Mouse (Mus musculus) spleen, adult 12 weeks (tissue): ENCODE measurements around the gene Inafm2.

Experiments used
- DNase-seq: peaks from one replicate; pipeline ENCODE4 v3.0.0; 2022; ENCODE audit warnings: low spot score

Gene Inafm2

DNA sequence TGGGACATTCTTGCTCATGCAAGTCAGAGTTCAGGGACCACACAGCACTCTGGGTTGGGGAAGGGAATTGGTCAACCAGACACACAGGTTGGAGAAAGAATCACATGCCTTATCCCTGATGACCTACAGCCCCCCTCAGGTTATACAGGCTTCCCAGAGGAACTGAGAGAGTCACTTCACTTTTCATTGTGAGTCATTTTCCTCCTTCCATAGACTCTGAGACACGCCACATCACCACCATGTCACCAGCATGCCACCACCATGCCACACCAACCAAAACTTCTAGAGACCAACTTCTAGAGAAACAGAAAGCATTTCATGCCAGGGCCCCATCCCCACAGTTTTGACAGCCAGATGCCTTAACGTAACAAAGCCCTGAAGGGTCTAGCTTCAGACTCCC, 18.7 kb upstream of the Inafm2 start:
- DNase-seq: no peak

DNA sequence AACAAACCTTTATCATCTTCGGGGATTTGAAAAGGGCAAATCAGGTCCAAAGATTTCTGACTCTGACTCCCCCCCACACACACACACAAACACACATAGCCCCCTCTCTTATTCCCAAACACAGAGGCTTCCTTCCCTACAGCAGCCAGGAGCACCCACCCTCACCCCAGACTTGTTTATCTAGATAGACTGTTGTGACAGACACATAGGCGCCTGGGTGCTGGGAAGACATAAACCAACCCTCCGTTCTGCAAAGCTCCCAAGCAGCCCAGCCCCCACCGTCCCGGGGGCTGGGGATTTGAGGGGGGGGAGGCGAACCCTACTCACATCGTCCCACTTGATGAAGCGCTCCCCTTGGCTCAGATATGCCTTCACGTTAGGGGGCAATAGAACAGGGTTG, 17.6 kb upstream of the Inafm2 start:
- no peak for DNase-seq

DNA sequence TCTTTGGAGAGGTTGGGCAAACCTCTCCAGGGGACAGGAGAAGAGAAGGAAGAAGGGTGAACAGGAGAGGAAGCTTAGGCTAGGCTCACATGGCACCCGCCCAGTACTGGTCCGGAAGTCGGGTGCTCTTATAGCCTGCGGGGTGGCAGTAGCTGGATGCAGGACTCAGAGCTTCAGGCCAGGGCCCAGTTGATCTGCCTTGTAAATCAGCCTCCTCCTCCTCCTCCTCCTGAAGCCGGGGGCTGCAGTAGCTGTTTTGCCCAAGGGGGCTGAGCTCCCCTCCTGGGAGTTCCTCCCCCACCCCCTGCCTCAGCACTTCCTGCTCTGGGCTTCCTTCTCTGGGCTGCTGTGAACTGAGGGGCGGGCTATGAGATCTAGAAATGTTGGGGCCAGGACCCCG, 17.2 kb upstream of the Inafm2 start, which contains the start of gene Plcb2:
Plcb2 (minus strand) TSS at position 102 of the 400 bp plus-strand sequence.
- no peak for DNase-seq

DNA sequence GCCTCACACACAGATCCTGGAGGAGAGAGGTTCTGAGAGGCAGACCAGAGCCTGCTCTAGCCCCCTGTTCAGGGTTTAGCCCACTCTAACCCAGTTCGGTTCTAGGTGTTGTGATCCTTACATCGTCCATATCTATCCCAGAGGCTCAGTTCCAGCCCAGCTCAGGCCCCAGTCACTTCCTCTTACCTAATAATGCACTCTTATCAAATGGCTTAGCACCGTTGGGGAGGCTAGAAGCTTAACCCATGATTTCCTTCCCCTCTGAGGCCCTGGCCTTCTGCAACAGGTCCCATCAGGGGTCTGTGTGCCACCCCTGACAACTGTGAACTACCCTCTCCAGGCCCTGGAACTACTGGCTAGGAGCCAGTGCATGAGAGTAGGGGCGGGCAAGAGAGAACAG, 16.4 kb upstream of the Inafm2 start:
- no peak for DNase-seq

DNA sequence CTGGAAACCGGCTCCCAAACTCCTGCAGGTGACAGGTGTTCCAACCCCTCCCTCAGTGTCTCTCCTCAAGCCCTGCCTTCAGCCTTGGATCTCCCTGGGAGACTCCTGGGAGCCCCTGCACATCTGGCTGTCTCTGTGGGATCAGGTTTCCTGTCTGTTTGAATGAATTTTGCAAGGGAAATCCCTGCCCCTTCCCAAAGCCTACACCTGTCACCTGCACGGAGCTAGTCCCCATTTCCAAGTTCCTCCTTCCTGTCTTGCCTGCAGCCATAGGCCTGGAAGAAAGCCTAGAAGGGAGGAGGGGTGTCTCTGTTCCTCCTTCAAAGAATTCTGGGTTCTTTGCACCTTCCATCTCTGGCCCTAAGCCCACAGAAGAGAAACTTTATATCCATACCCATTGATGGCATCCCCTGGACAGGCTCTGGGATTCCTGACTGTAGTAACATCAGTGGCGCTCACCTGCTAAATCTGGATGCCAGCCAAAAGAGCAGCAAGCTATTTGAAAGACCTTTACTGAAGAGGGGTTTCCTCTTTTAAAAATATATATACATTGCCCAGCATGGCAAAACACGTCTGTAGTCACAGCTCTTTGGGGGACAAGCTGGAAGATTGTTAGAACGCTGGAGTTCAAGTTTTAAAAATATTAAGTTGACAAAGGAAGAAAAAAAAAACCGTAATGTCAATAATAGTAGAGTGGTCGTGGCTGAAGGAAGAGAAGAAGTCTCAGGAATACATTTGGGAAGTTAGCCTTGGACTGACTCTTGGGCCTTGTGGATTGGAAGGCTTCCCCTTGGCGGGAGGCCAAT, 15.5 kb upstream of the Inafm2 start:
- DNase-seq: no peak

DNA sequence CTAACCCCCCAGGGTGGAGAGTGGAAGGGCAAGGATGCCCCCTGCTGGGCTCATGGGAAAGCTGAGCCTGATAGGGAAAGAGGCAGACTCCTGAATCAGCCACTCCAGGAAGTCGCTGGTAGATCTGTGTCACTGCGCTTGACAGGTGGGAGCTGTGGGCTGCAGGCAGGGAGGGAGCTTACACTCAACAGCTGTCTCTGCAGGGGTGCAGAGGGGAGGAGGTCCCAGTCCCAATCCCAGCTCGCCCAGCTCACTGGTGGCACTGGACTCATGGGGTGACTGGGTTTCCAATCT, 15.0 kb upstream of the Inafm2 start:
- DNase-seq: no peak

DNA sequence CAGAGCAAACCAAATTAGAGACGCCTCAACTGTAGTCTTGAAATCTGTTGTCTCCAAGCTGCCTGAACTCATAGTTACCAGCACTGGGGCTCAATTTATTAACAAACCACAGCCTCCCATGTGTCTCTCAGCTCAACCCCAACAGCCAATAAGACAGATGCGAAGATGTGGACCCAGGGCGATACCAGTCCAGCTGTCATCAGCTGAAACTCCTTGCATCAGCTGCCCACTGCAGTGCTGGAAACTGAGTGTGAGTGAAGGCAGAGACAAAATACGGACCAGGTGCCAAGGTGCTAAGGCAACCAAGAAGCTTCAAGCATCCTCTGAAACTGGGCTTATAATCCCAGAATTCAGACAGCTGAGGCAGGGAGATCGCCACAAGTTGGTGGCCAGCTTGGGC, 13.6 kb upstream of the Inafm2 start:
- no peak for DNase-seq

DNA sequence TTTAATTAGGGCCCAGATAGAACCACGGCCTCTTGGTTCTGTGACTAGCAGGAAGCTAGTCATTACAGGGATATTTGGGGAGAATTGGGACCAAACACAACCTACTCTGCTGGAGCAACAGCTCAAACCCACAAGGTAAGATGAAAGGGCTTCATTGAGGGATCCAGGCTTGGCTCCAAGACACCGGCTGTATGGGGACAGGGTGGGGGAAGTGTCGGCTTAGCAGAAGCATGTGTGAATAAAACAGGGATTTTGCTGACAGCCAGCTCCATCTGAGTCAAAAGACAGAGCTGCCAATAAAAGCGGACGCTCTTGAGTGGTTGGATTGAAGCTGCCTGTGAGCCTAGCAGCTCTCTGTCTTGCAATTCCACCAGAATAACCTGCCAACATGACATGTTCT, 12.2 kb upstream of the Inafm2 start:
- no peak for DNase-seq

DNA sequence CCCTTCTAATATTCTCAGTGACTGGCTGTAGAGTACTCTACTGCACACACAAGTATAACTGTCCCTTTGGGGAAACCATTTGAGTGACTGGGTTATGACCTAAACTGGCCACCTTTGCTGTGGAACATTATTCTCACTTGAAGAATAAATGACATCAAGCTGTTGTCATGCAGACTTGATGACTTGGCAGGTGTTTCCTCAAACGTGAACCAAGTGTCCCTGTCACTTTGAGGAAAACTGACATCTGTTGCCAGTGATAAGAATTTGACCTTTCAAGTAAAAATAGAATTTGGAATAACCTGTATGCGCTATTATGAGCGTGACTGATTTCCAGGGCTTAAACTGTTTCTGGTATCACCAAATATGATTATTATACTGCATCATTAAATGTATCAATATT, 5.2 kb upstream of the Inafm2 start:
- no peak for DNase-seq

DNA sequence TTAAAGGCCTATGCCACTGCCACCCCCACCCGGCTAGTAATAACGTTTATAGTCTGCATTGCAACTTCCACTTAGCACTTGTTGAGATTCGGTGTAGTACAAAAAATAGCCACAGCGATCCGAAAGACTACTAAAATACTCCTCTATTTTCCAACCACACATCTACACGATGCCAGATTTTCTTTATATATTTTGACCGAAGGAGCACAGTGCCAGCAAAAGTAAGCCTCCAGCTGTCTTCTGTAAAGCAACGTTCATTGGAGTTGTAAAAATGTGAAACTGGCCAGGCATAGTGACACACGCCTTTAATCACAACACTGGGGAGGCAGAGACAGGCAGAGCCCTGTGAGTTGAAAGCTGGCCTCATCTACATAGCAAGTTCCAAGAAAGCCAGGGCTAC, 4.4 kb upstream of the Inafm2 start:
- no peak for DNase-seq

DNA sequence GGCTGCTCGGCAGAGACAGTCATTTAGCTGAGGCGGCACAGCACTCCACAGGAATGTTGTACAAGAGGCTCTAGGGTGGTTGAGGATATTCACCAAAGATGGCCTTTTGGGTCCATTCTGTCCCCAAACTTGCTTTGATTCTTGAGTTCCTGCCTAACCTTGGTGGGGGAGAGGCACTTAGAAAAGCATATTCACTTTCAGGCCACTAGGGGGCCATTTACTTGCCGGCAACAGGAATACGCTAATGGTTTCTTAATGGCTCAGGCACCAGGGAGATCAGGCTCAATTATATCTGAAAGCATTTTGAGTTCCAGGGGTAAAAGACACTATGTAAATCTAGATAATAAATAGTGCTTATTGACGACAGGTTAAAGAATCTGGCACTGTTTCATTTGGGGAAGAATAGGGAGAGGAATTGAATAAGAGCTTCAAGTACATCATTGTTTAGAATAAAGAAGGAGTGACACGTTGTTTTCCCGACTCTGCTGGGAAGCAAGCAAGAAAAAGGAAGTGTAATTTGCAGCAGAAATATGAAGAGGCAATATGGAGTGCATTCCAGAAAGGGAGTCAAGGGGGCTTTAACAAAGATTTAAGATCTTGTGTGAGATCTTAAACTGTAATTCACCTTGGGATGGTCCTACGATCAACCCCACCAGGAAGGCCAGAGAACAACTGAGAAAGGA, 2.2 kb upstream of the Inafm2 start:
- DNase-seq: no peak

DNA sequence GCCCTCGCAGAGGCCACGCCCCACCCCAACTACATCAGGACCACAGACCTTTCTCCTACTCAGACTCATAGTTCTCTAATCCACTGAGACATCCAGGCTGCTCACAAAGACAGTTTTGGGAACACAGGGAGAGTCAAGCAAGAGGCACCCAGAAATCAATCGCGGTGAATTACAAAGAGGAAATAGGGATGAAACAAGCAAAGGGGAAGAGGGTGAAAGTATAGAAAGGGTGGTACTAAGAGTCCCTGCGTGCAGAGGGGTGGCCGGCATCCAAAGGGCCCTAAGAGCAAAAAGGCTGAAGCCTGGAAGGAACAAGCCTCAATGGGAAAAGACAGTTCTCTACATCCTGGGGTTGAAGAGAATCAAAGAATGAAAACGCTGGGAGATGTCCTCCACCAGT, 937 bp upstream of the Inafm2 start:
- DNase-seq: no peak

DNA sequence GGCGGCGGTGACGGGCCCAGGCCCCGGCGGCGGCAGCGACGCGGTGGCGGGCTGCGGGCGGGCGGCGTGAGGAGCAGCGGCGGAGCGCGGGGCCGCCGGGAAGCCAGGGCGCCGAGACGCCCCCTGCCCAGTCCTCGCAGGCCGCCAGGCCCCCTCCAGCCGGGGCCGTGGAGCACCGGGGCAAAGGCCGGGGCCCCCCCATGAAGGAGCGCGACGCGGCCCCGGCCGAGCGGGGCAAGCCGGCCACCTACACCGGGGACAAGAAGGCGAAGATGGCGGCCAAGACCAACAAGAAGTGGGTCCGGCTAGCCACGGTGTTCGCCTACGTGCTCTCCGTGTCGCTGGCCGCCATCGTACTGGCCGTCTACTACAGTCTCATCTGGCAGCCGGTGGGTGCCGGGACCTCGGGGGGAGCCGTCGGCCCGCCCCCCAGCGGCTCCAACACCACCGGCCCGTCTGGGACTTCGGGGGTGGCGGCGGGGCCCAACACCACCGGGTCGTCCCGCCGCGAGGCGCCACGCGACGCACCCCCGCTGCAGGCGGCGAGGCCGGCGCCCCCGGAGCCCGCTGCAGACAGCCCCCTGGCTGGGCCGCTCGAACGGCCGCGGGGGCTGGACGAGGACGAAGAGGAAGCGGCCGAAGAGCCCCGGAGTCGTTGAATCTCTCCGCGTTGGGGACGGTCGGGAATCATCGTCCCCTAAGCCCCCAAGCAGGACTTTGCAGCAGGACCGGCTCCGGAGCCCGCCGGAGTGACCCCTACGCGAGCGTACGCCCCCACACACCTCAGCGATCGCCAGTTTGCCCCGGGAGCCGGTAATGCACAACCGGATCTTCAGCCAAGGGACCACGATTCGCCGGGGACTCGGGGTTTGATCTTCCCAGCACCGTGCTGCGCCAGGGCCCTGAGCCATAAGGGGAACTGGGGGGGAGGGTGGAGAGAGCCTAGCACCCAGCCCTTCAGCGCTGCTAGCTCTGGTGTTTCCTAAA, 650 bp downstream of the Inafm2 start:
- DNase-seq: no peak

DNA sequence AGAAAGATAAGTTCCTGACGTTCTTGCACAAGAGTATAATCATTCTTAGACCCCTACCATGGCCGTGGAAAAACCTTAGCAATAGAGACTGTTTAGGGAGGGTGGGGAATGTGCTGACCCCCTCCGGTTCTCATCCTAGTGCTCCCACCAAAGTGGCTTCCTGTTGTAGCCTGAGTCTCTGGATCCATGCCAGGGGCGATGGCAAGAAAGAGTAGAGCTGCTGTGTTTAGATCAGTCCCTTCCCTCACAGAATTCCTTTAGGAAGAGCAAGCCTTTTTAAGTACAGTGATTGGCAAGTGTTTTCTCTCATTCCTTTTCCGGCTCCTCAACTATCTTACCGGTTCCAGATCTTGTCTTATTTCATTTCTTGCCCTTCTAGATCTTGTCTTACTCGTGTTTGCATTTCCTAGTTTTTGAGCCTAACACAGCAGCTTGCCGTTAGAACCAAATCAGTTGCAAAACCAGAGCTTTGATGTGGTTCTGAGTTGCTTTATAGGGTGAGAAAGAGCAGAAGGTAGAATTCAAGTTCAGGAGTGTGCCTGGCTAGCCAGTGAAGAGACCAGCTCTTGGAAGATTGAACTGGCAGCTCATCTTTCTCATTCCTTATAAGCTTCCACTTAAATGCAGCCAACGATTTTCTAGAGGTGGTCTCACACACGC, 1.9 kb downstream of the Inafm2 start:
- no peak for DNase-seq

DNA sequence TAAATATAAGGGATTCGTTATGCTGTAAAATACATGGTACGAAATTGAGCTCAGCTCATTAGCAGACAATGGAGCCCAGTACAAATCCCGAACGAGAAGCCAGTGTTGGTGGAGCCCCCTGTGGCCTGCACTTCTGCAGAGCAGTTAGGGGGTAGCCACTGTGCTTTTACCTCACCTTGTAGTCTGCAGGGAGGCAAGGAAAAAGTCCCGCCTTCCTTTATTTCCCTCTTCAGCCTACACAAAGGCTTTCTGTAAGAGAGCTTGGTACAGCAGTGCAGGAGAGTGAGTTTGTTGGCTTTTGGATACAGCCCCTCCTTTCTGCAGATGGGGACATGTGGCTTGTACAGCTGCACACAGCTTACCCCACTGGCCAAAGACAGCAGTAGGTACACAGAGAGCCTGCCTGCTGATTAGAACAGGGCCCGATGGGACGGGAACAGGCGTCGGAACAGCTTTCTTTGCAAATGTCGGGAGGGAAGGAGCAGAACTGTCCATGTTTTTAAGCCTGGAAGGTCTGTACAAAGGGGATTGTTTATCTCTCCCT, 3.9 kb downstream of the Inafm2 start:
- DNase-seq: no peak

DNA sequence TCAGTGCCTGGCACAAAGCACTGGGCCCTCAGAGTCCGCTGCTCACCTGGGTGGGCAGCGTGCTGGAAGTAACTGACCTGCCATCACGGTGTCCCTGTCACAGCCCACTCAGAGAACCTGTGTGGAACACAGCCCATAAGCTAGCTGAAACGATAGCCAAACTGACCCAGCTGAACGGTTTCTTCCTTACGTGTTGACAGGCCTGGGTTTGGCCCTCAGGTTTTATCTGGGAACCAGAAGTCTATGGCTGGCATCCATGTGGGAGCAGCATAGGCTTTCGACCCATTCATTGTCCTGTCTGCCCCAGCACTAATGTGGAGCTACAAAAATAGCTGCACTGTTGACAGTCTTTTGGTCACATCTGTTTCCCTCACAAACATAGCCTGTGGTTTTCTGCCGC, 4.9 kb downstream of the Inafm2 start:
- no peak for DNase-seq

DNA sequence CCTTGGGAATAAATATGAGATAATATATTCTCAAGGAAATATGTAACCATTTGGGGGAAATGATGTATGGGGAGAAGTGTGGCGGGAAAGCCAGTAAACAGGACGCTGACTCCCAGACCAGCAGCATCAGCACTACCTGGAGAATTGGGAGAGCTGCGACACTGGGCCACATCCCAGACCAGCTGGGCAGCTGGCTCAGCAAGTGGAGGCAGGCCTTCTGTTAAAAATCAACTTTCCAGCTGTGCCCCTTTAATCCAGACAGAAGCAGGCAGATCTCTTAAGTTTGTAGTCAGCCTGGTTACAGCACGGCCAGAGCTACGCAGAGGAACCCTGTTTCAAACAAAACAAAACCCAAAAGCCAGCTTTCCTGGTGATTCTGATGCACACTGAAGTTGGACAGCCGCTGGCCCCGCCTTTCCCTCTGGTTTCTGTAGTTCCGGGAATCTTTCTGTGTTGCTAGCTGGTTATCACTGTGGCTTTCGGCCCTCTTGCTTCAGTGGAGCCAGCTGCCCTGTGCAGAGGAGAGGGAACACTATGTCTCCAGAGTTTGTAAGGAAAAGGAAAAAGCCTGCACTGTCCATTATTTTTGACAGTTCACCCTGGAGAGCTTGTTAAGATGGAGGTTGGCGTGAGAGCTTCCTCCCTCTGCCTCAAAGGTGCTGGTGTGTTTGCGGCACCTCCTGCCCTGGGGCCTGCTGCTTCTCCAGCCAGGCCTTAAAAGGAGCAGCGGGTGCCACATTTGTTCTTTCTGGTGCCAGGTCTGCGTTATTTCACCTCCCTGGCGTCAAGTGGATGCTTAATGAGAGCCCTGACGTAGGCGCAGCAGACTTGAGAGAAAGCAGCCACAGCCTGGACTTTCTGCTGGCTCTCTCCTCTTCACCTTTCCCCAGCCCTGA, 6.6 kb downstream of the Inafm2 start:
- no peak for DNase-seq

DNA sequence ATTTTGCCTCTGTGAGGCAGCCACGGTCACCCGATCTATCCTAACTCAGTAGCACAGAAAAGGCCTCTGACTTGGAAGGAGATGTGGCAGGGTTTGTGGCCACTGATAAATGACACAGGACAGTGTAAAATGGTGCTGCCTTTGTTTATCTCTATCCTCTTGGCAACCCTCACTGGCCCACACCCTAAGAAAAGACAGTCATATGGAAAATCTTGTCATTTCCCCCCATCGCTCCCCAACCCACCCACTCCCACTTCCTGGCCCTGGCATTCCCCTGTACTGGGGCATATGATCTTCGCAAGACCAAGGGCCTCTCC, 7.2 kb downstream of the Inafm2 start:
- no peak for DNase-seq

DNA sequence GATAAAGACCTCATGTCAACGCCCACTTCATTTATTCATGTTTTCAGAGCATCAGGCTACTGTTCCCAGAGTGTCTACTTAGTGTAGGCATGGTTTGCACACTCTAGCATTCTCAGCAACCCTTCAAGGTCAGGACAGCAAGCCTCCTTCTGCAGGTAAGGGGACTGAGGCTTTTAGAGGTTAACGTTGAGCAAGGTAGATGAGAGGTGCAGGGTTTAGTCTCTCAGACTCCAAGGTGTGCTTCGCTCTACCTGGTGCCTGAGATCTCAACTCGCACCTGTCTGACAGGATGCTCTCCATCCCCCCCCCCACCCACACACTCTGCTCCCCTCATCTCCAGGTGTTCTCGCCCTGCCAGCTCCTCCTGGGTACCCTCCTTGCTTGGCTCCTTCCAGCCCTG, 8.6 kb downstream of the Inafm2 start:
- DNase-seq: no peak

DNA sequence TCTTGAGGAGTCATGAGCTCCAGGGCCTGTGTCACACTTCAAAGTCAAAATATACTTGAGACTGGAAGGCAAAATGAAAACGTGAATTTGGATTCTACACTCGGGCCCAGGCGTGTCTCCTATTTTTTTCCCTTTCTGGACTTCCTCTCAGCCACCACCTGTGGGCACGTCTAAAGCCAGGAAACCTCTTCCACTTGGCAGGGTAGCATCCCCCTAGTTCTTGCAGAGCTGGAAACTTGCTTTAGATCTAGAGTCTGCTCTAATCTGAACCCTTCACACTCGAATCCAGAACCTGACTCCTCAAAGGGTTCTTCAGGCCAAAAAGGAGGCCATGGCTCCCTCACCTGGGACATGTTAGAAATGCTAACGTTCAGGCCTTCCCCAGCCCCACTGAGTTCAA, 9.8 kb downstream of the Inafm2 start:
- DNase-seq: no peak

DNA sequence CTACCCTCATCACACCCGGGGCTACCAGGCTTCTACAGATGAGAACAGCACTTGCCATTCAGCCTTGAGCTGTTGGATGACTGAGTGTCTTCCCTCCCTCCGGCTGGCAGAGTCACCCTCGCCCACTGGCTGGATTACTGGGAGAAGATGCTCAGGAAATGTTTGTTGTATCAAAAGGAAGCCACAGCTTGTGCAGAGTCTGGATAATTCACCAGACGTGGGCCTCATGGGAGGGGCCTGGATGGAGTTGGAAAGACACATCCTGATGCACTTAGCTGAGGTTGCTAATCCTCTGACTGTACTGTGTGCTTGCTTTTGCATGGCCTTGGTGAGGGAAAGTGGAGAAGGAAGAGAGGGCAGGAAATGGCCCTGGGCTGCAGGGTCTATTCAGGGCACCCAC, 10.5 kb downstream of the Inafm2 start:
- no peak for DNase-seq
